Mouse (Mus musculus) stomach, postnatal 0 days (tissue): ENCODE data around the gene Unc5c. TPM values are rescaled to one million over a fixed set of nuclear protein-coding genes. Genes with fewer than 3 reads are reported as not detected.

ENCODE experiments used
- ATAC-seq: fragments of 200-750 bp; cut with Nextera tagmentation; 2 replicates; pipeline ENCODE4 v1.8.0; 2017; ENCODE audit not compliant: low FRiP score, low TSS enrichment
- DNase-seq: peaks from one replicate; pipeline ENCODE4 v3.0.0-alpha.2; 2016; ENCODE audit warnings: low spot score
- H3K27ac ChIP-seq: fragments of 300-500 bp; sonication (generic); replicated peaks from 2 replicates; pipeline ENCODE4 v1.5.1; 2014; ENCODE audit warnings: mild to moderate bottlenecking, control low read depth
- H3K27me3 ChIP-seq: fragments of 300-500 bp; sonication (generic); 2 replicates; pipeline ENCODE4 v1.6.1; 2014; ENCODE audit warnings: low read length; ENCODE audit not compliant: control insufficient read depth, insufficient read depth
- H3K36me3 ChIP-seq: fragments of 300-500 bp; sonication (generic); 2 replicates; pipeline ENCODE4 v1.6.1; 2014; ENCODE audit warnings: low read length, mixed read lengths; ENCODE audit not compliant: control insufficient read depth, insufficient read depth
- H3K4me1 ChIP-seq: fragments of 300-500 bp; sonication (generic); replicated peaks from 2 replicates; pipeline ENCODE4 v1.6.1; 2014; ENCODE audit warnings: antibody characterized with exemption; ENCODE audit not compliant: control insufficient read depth, insufficient read depth
- H3K4me2 ChIP-seq: fragments of 300-500 bp; sonication (generic); replicated peaks from 2 replicates; pipeline ENCODE4 v1.6.1; 2014; ENCODE audit warnings: low read depth, mild to moderate bottlenecking, control low read depth, moderate library complexity
- H3K4me3 ChIP-seq: fragments of 300-500 bp; sonication (generic); 2 replicates; pipeline ENCODE4 v1.5.1; 2014; ENCODE audit warnings: low read depth, low read length, control low read depth
- H3K9ac ChIP-seq: fragments of 300-500 bp; sonication (generic); 2 replicates; pipeline ENCODE4 v1.6.1; 2014; ENCODE audit warnings: mild to moderate bottlenecking, low read length, control low read depth, mixed read lengths
- H3K9me3 ChIP-seq: fragments of 300-500 bp; sonication (generic); 2 replicates; pipeline ENCODE4 v1.6.1; 2016; ENCODE audit warnings: low read length; ENCODE audit not compliant: control insufficient read depth
- CTCF ChIP-seq: IDR thresholded peaks from 2 replicates; pipeline ENCODE4 v1.5.1; 2016; ENCODE audit warnings: antibody characterized with exemption, low read depth, mild to moderate bottlenecking, moderate library complexity
- EP300 ChIP-seq: optimal IDR thresholded peaks from 2 replicates; pipeline ENCODE3; 2016; ENCODE audit warnings: antibody characterized with exemption
- WGBS: fragments of 180-500 bp; shearing (Covaris S2); extraction: QIAGEN DNeasy Blood & Tissue Kit; methylation state at CpG from one replicate; pipeline ENCODE4 v1.1.7; 2014; 5-methylcytosine and 5-hydroxymethylcytosine counted together
- polyA plus RNA-seq: library from polyadenylated mRNA; unstranded; fragments of >200 nt; fragmentation: Nextera tagmentation; extraction: Ambion mirVana; gene quantifications from 2 replicates; pipeline ENCODE4 v1.2.1, GENCODE M21; 2015

Unc5c gene
- polyA plus RNA-seq, 1 experiment from 2014 or later: 2.0 TPM

GRCm38 (mm10) chr3:141528751-141529150, 63.7 kb downstream of the Unc5c start:
- DNase-seq: no peak
- H3K27ac ChIP-seq: no peak overlapping the region
- no peaks in the 10 kb centered on the region for H3K4me1 ChIP-seq
- H3K36me3 ChIP-seq: no peaks in the 10 kb centered on the region
- no peak for TF ChIP-seq EP300
- TF ChIP-seq CTCF: no peak
- ATAC-seq: no peak
- H3K4me2 ChIP-seq: no peak overlapping the region
- H3K9me3 ChIP-seq: no peaks in the 10 kb centered on the region
- no peak overlapping the region for H3K9ac ChIP-seq
- H3K27me3 ChIP-seq: no peaks in the 10 kb centered on the region
- H3K4me3 ChIP-seq: no peak overlapping the region

DNA sequence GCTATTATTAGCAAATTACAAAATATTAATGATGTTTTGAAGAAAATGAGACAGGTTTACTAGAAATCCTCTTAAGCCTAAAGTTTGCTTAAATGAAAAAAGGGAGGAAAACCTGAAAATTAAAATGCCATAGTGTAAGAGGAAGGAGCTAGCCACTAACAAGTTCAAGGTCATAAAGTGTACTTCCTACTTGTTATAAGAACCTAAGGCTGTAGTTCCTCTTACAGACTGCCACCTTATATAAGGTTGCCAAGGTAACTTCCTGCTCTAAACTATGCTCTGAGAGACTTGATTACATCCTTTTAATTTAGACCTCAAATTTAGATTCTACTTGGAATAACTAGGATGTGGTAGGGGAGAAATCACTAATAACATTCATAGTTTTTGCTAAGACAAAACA, 64.6 kb downstream of the Unc5c start:
- Histone ChIP-seq H3K27me3 (no peaks in the 10 kb centered on the region), H3K4me2 (no peak overlapping the region), H3K27ac (no peak overlapping the region), H3K36me3 (no peaks in the 10 kb centered on the region), H3K9me3 (no peaks in the 10 kb centered on the region), H3K4me3 (no peak overlapping the region), H3K9ac (no peak overlapping the region), H3K4me1 (no peaks in the 10 kb centered on the region)
- ATAC-seq (no peak), DNase-seq (no peak)
- TF ChIP-seq EP300 (no peak), CTCF (no peak)

DNA sequence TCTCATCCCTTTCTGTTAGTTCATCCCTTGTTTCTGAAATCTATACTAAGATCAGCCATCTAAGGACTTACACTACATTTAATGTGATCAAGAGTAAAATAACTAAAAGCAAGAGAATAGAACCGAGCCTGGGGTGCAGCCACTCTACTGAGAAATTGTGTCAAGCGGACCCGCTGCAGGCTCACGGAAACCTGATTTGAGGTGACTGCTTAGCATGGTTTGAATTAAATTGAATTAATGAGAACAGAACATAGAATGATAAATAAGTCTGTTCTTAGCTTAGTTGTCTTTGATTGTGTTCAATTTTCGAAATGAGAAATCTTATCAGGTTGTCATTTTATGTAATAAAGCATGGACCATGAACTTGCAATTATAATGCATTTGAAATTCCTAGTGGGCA, 68.8 kb downstream of the Unc5c start:
- H3K4me2 ChIP-seq: no peak overlapping the region
- WGBS: 86% methylated on average over 5 of the region's 5 CpGs
- H3K27ac ChIP-seq: no peak overlapping the region
- H3K36me3 ChIP-seq: no peaks in the 10 kb centered on the region
- no peaks in the 10 kb centered on the region for H3K9me3 ChIP-seq
- no peak for TF ChIP-seq CTCF
- TF ChIP-seq EP300: no peak
- no peak for DNase-seq
- no peak overlapping the region for H3K9ac ChIP-seq
- no peak for ATAC-seq
- no peaks in the 10 kb centered on the region for H3K4me1 ChIP-seq
- H3K27me3 ChIP-seq: no peaks in the 10 kb centered on the region
- H3K4me3 ChIP-seq: no peak overlapping the region

DNA sequence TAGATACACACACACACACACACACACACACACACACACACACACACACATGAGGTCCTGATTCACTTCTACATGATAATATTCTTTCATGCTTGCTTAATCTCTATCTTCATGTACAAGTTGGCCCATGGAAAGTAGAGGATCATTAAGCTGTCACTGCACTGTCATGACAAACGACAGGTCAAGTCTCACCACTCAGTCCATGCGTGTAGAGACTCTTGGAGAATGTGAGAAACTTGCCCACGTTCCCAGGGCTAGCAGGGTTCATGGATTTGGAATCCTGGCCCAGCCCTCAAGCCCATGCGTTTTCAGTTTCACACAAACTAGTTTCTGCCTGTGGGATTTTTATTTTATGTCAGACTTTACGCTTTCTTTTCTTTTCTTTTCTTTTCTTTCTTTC, 71.8 kb downstream of the Unc5c start:
- DNase-seq (no peak), ATAC-seq (no peak)
- Histone ChIP-seq H3K36me3 (no peaks in the 10 kb centered on the region), H3K27me3 (no peaks in the 10 kb centered on the region), H3K4me3 (no peak overlapping the region), H3K4me1 (no peaks in the 10 kb centered on the region), H3K27ac (no peak overlapping the region), H3K4me2 (no peak overlapping the region), H3K9me3 (no peaks in the 10 kb centered on the region), H3K9ac (no peak overlapping the region)
- no peak for TF ChIP-seq CTCF
- TF ChIP-seq EP300: no peak
- 59% methylated on average over 5 of the region's 5 CpGs for WGBS

- H3K36me3 ChIP-seq: no peaks in the 10 kb centered on the region
- DNase-seq (no peak), ATAC-seq (no peak)
- no peak overlapping the region for H3K4me3 ChIP-seq
- no peaks in the 10 kb centered on the region for H3K27me3 ChIP-seq
- H3K27ac ChIP-seq: no peak overlapping the region
- 76% methylated on average over 1 of the region's 1 CpGs for WGBS
- H3K9ac ChIP-seq: no peak overlapping the region
- peak; percentile 36; the same call in 1 of the 2 replicates for TF ChIP-seq CTCF
- TF ChIP-seq EP300: no peak
- H3K4me1 ChIP-seq: no peaks in the 10 kb centered on the region
- H3K9me3 ChIP-seq: no peaks in the 10 kb centered on the region
- no peak overlapping the region for H3K4me2 ChIP-seq
Measured at GRCm38 (mm10) chr3:141538120-141538519, 73.1 kb downstream of the Unc5c start.

GRCm38 (mm10) chr3:141540749-141541148, 75.7 kb downstream of the Unc5c start:
- Histone ChIP-seq H3K9me3 (no peaks in the 10 kb centered on the region), H3K36me3 (no peaks in the 10 kb centered on the region), H3K9ac (no peak overlapping the region), H3K4me3 (no peak overlapping the region), H3K4me2 (no peak overlapping the region), H3K27ac (no peak overlapping the region), H3K4me1 (no peaks in the 10 kb centered on the region), H3K27me3 (no peaks in the 10 kb centered on the region)
- 89% methylated on average over 7 of the region's 7 CpGs for WGBS
- TF ChIP-seq EP300: no peak
- TF ChIP-seq CTCF: no peak
- DNase-seq (no peak), ATAC-seq (no peak)
